Mouse (Mus musculus) macrophage (primary cell): ENCODE data around the gene Atf3. TPM values are rescaled to one million over a fixed set of nuclear protein-coding genes. Genes with fewer than 3 reads are reported as not detected.

Experiments used
- H3K27ac ChIP-seq: fragments of 350-480 bp; formaldehyde crosslinking; 2 replicates; pipeline ENCODE4 v1.9.0; 2021
- H3K36me3 ChIP-seq: fragments of 350-480 bp; formaldehyde crosslinking; 2 replicates; pipeline ENCODE4 v1.9.0; 2021; ENCODE audit errors: inconsistent target
- H3K4me3 ChIP-seq: fragments of 350-480 bp; formaldehyde crosslinking; 2 replicates; pipeline ENCODE4 v1.9.0; 2021; ENCODE audit errors: inconsistent target
- H3K79me2 ChIP-seq: fragments of 350-480 bp; formaldehyde crosslinking; 2 replicates; pipeline ENCODE4 v1.9.0; 2021; ENCODE audit errors: inconsistent target
- WGBS: methylation state at CpG from one replicate; pipeline ENCODE4 v1.1.7; 2026; ENCODE audit warnings: inconsistent platforms; ENCODE audit not compliant: missing documents; 5-methylcytosine and 5-hydroxymethylcytosine counted together
- polyA plus RNA-seq: library from polyadenylated mRNA; stranded (reverse); fragments of 250-400 nt; gene quantifications from 3 replicates; pipeline ENCODE4 v1.2.4, GENCODE M21; 2018; ENCODE audit warnings: inconsistent platforms

Atf3 gene
- polyA plus RNA-seq, 1 experiment from 2014 or later, result 678 TPM

DNA sequence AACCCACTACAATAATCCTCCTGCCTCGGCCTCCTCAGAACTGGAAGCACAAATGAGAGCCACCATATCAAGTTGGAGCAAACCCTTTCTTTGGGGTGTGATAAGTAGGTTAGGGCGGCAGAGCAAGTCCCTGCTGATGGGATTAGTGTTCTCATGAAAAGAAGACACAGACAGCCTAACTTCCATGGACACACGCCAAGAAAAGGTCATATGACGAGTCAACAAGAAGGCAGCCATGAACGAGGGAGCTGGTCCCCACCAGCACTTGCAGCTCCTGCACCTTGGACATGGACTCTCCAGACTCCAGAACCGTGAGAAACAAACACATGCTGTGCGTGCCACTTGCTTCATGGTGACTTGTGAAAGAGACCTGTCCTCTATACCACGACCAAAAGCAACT lies 2.7 kb upstream of the Atf3 start:
- WGBS, result 95% methylated on average over 8 of the region's 8 CpGs
- no peak overlapping the region for H3K4me3 ChIP-seq
- no peaks in the 10 kb centered on the region for H3K36me3 ChIP-seq
- peaks cover 11% of the 10 kb centered on the region for H3K79me2 ChIP-seq
- H3K27ac ChIP-seq, result no peak overlapping the region

DNA sequence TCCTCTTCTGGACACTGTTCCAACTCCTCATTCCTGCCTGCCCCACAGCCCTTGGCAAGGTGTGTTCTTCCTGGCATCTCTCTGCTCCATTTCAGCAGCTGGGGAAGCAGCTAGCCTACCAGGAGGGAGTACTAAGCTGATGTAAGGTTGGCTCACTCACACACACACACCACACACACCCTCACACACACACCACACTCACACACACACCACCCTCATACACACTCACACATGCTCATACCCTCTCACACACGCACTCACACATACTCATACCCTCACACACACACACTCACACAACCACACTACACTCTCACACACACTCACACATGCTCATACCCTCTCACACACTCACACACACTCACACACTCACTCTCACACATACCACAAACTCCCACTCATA lies 1.9 kb upstream of the Atf3 start:
- 100% methylated on average over 1 of the region's 1 CpGs for WGBS
- Histone ChIP-seq H3K27ac (no peak overlapping the region), H3K79me2 (peaks cover 3% of the 10 kb centered on the region; the same call in 1 of the 2 replicates), H3K4me3 (no peak overlapping the region), H3K36me3 (no peaks in the 10 kb centered on the region)

DNA sequence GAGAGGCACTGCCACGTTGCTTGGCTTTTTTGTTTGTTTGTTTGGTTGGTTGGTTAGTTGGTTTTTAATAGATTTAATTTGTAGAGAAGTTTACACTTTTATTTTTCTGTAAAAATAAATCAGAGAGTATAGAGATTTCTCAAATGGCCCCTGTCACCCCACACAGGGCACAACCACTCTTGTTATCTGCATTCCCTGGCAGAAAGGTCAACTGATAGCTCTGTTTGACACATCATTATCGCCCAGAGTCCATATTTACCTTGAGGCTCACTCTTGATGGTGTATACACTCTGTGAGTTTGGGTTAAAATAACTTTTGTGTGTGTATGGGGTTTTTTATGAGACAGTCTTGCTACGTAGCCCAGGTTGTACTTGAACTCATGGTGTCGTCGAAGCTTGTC lies 744 bp upstream of the Atf3 start:
- H3K36me3 ChIP-seq, result no peaks in the 10 kb centered on the region
- 99% methylated on average over 5 of the region's 5 CpGs for WGBS
- H3K27ac ChIP-seq, result no peak overlapping the region
- H3K4me3 ChIP-seq, result no peak overlapping the region
- H3K79me2 ChIP-seq, result no peaks in the 10 kb centered on the region

DNA sequence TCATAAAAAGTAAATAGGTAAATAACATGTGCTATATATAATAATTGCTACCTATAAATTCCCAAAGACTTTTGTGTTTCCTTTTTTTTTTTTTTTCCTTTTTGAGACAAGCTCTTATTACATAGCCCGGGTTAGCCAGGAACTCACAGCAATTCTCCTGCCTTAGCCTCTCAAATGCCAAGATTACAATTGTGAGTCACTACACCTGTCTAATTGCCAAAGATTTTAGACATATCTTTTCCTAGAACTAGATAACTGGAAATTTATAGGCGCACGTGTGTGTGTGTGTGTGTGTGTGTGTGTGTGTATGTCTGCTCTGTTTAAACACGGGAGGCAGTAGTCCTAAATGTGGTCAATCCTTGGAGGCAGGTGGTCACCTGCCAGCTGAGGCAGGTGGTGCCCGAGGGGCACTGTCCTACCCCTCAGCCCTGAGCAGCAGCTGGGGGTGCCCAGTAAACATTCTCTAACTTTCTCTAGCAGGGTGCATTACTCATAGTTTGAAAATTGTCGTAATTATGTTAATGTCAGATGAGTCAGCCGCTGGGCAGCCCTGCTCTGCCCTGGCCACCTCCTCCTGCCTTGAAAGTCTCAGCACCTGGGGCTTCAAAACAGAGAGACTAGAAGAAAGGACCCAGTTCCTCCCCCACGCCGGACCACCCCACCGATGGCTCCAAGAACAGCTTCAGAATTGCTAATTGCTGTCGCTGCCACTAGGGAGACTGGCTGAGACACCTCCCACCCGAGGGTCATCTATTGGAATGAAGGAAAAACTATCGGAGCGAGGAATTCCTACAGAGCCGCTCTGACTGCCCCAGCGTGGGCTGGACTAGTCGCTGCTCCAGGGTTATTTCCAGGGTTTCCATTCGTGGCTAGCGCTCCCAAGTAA lies 1.8 kb downstream of the Atf3 start:
- Histone ChIP-seq H3K27ac (no peak overlapping the region), H3K36me3 (no peaks in the 10 kb centered on the region), H3K4me3 (no peak overlapping the region), H3K79me2 (no peaks in the 10 kb centered on the region)
- 49% methylated on average over 16 of the region's 19 CpGs for whole genome bisulfite sequencing

DNA sequence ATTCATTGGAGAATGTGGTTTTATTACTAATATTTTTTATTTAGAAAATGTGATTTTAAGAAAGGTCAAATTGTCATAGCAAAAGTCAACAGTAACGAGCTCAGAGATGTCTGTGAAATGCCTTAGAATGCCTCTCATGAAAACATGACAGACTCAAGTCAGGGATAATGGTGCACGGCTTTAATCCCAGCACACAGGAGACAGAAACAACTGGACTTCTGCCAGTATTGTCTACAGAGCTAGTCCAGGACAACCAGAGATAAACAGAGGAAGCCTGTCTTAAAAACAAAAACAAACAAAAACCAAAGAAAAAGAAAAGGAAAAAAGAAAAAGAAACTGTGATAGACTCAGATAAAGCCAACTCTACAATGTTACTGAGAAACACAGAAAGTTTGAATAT lies 6.7 kb downstream of the Atf3 start:
- no peaks in the 10 kb centered on the region for H3K79me2 ChIP-seq
- 81% methylated on average over 2 of the region's 2 CpGs for WGBS
- no peak overlapping the region for H3K4me3 ChIP-seq
- no peaks in the 10 kb centered on the region for H3K36me3 ChIP-seq
- no peak overlapping the region for H3K27ac ChIP-seq

DNA sequence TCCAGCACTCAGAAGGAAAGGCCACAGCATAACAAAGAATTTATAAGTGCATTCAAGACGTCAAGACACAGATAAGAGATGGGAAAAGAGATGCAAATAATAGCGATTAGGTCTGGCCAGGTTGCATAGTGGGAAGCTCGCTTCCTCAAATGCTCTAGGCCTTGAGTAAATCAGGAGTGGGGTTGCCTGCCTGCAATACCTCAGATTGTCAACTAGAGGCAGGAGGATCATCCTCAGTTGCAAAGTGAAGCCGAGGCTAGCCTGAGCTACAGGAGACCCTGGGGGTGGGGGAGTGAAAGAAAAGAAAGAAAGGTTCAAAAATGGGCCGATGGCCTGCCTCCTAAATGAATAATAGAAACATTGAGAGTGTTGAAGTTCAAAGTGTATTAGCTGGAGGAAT lies 12.0 kb downstream of the Atf3 start:
- WGBS, result 85% methylated on average over 4 of the region's 5 CpGs
- Histone ChIP-seq H3K79me2 (no peaks in the 10 kb centered on the region), H3K27ac (no peak overlapping the region), H3K4me3 (no peak overlapping the region), H3K36me3 (no peaks in the 10 kb centered on the region)

DNA sequence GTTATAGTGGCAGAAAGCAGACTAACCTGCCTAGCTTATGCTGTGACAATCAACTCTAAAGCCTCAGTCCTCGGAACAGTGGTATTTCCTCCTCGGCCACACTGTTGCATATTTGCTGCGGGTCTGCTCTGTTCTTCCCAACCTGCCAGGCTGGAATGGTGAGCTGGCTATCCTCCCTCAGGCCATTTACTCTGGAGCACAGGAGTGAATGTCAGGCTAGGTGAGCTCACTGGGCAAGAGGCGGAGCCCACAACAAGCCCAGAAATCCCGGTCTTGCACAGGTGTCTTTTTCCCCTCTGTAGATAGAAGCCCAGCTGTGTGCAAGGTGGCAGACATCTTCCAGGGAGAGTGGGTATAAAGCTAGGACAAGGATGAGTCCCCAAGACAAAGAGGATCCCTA lies 13.0 kb downstream of the Atf3 start:
- Histone ChIP-seq H3K36me3 (no peaks in the 10 kb centered on the region), H3K27ac (no peak overlapping the region), H3K79me2 (no peaks in the 10 kb centered on the region), H3K4me3 (no peak overlapping the region)
- WGBS, result 87% methylated on average over 5 of the region's 5 CpGs

DNA sequence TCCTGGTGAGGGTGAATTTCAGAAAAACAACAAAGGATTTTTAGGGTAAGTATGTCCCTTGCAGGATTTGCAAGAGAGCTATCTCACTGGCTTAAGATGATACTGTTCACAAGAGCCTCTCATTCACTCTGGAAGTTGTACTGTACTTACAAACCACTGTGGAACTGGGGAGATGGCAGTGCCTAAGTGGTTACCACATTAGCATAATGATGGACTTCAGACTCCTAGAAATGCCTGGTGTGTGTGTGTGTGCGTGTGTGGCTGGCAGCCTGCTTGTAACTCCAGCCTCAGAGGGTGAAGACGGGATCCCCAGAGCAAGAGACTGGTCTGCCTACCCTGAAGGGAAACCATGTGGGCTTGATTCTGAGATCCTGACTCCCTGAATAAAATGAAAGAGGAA lies 14.3 kb downstream of the Atf3 start:
- H3K79me2 ChIP-seq, result no peaks in the 10 kb centered on the region
- H3K36me3 ChIP-seq, result no peaks in the 10 kb centered on the region
- WGBS, result 100% methylated on average over 2 of the region's 2 CpGs
- no peak overlapping the region for H3K4me3 ChIP-seq
- H3K27ac ChIP-seq, result 0 out of 2 replicates have a peak overlapping the region, but pooled peaks have one; percentile 98

DNA sequence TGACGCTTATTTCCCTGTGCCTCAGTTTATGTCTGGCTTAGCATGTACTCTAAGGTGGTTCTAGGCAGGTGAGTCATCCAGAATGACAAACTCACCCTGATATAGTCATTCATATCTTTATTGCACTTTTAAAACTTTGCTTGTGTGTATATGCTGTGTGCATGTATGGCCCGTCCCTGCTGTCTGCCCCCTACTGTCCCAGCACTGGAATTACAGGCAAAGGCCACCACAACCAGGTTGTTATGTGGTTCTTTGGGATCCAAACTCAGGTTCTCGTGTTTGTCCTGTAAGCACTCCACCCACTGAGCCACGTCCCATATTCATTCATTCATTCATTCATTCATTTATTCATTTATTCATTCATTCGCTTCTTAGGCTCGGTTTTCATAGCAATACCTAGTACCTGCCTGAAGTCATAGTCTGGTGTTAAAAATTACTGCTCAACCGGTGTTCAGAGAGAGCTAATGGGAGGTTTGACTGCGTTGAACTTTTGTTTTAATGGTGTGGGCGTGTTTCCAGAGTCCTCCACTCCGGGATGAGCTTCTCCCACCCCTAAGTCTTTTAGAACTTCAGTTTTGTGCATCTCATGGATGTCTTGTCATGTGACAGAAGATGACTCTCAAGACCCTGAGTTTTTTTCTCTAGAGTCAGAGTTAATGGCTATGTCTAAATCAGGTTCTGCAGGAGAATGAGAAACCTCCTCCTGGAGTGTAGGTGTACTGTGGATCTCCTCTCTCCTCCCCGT lies 15.5 kb downstream of the Atf3 start:
- no peaks in the 10 kb centered on the region for H3K36me3 ChIP-seq
- H3K4me3 ChIP-seq, result no peak overlapping the region
- peak overlapping the region; percentile 98 for H3K27ac ChIP-seq
- WGBS, result 93% methylated on average over 10 of the region's 11 CpGs
- no peaks in the 10 kb centered on the region for H3K79me2 ChIP-seq

DNA sequence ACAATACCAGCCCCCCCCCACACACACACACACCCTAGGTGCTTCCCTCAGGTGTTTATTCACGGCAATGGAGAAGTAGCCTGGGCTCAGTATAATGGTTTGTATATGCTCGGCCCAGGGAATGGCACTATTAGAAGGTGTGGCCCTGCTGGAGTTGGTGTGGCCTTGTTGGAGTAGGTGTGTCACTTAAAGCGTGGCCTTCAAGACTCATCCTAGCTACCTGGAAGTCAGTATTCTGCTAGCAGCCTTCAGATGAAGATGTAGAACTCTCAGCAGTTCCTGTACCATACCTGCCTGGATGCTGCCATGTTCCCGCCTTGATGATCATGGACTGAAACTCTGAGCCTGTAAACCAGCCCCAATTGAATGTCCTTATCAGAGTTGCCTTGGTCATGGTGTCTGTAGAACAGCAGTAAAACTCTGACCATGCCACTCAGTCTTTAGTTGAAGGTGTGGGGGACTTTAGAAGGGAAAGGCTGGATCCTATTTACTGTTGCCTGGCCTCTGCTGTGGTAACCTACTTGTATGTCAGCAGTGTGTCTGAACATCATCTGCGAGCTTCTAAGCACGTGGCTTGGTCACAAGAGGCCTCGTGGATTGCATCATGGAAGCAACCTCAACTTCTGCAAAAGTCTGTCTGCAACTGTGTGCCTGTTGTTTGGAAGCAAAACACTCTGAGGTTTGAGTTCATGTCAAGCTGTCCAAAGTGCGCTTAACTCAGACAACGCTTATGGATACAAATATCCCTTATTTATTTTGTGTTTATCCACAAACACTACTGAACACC lies 16.8 kb downstream of the Atf3 start:
- 38% methylated on average over 9 of the region's 9 CpGs for WGBS
- H3K4me3 ChIP-seq, result no peak overlapping the region
- H3K36me3 ChIP-seq, result no peaks in the 10 kb centered on the region
- no peaks in the 10 kb centered on the region for H3K79me2 ChIP-seq
- H3K27ac ChIP-seq, result peak overlapping the region; percentile 98

DNA sequence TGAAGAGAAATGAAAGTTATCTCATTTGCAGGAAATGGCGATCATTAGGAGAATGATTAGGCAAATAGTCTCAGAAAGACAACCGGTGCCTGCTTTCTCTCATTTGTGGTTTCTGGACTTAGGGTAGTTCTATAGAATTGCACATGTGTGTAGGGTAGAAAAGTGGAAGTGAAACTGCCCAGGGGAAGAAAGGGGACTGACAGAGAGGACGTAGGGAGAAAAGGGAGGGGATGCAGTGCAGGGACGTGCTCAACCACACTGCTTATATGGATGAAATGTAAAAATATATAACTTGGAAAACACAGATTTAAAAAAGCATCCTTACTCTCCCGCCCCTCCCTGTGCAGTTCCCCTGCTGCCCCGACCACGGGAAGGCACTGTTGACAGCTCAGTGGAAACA lies 19.9 kb downstream of the Atf3 start:
- no peak overlapping the region for H3K4me3 ChIP-seq
- 0% methylated on average over 7 of the region's 7 CpGs for WGBS
- peak overlapping the region; percentile 98 for H3K27ac ChIP-seq

DNA sequence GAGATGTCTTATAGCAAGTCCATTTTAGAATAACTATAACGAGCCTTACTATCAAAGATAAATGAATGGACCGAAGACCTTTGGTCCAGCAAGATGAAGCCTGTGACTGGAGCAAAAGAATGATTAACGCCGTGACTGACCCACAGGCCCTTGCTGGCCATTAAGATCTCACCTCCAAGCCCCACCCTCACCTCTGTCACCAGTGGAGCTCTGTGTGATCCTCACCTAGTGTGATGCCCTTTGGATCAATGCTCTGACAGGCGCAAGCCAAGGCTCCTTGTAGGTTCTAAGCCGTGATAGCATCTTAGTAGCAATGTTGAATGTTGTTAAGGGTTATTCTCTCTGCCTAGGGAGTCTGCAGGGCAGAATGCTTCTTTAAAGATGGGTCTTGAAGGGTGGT lies 21.8 kb downstream of the Atf3 start:
- Histone ChIP-seq H3K36me3 (no peaks in the 10 kb centered on the region), H3K27ac (peak overlapping the region; percentile 98; the same call in 1 of the 2 replicates), H3K79me2 (no peaks in the 10 kb centered on the region), H3K4me3 (no peak overlapping the region)
- 94% methylated on average over 6 of the region's 6 CpGs for WGBS

More for the DNA sequence above, 19.9 kb downstream of the Atf3 start:
- no peaks in the 10 kb centered on the region for H3K36me3 ChIP-seq
- H3K79me2 ChIP-seq, result no peaks in the 10 kb centered on the region

DNA sequence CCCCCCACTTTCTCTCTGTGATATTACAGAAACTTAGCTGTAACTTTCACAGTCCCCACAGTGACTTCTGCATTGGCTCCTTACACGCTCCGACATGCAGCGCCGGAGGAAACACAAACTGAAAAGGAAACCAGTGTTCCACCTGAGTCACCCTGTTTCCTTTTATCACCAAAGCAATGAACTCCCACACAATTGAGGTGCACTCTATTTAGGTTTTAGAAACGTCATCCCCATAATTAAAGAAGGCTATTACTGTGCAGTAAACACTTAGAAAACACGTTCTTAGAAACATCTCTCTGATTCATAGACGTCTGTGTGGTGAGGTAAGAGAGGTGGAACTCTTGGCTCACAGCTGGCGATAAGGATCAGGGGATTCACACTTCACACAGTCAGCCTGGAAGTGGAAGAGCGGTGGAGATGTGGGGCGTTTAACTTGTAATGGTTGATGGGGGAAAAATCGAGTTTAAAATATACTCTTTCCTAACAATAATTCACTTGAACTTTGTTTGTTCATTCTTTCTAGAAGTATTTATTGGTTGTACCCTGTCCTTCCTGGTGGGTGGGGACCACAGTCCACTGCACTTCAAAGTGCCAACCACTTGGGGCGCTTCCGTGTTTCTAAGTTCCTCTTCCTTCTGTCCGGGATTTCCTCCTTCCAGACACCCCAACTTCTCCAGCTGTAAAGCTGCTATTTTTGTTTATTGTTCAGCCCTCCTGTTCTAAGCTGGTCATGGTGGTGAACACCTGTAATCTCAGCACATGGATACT lies 24.0 kb downstream of the Atf3 start:
- WGBS, result 6% methylated on average over 14 of the region's 14 CpGs
- Histone ChIP-seq H3K4me3 (no peak overlapping the region), H3K79me2 (no peaks in the 10 kb centered on the region), H3K27ac (peak overlapping the region; percentile 80), H3K36me3 (no peaks in the 10 kb centered on the region)

DNA sequence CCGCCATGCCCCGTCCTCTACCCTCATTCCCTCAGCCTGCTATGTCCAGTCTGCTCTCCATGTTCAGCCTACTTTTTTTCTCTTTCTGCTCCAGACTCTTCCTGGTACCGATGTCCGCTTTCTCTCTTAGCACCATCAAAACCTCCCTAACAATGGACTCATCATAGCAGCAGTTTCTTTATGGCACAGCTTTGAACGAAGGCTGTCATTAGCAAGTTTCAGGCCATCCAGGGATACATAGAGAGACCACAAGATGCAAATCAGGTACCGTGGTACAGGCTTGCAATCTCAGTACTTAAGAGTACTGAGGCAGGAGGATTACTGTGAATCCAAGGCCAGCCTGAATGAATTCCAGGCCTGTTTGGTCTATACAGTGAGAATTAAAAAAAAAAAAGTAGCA lies 25.1 kb downstream of the Atf3 start:
- Histone ChIP-seq H3K27ac (no peak overlapping the region), H3K4me3 (no peak overlapping the region), H3K79me2 (no peaks in the 10 kb centered on the region), H3K36me3 (no peaks in the 10 kb centered on the region)
- WGBS, result 97% methylated on average over 6 of the region's 6 CpGs
